Mouse (Mus musculus) intestine, embryonic 15.5 days (tissue): Measurements from ENCODE around the gene 9330161L09Rik. TPM values are rescaled to one million over a fixed set of nuclear protein-coding genes. Genes with fewer than 3 reads are reported as not detected.

Experiments
- ATAC-seq: fragments of 200-750 bp; cut with Nextera tagmentation; 2 replicates; pipeline ENCODE4 v1.8.0; 2017; ENCODE audit warnings: moderate TSS enrichment, moderate library complexity
- H3K27ac ChIP-seq: fragments of 300-500 bp; sonication (generic); 2 replicates; pipeline ENCODE4 v1.5.1; 2015; ENCODE audit warnings: mild to moderate bottlenecking, inconsistent platforms
- H3K27me3 ChIP-seq: fragments of 300-500 bp; sonication (generic); replicated peaks from 2 replicates; pipeline ENCODE4 v1.6.1; 2015; ENCODE audit warnings: inconsistent platforms
- H3K36me3 ChIP-seq: fragments of 300-500 bp; sonication (generic); 2 replicates; pipeline ENCODE4 v1.6.1; 2015; ENCODE audit warnings: inconsistent platforms
- H3K4me1 ChIP-seq: fragments of 300-500 bp; sonication (generic); replicated peaks from 2 replicates; pipeline ENCODE4 v1.6.1; 2015; ENCODE audit warnings: inconsistent platforms
- H3K4me2 ChIP-seq: fragments of 300-500 bp; sonication (generic); replicated peaks from 2 replicates; pipeline ENCODE4 v1.6.1; 2015; ENCODE audit warnings: mild to moderate bottlenecking, inconsistent platforms
- H3K4me3 ChIP-seq: fragments of 300-500 bp; sonication (generic); replicated peaks from 2 replicates; pipeline ENCODE4 v1.5.1; 2015; ENCODE audit warnings: inconsistent platforms
- H3K9ac ChIP-seq: fragments of 300-500 bp; sonication (generic); 2 replicates; pipeline ENCODE4 v1.6.1; 2015; ENCODE audit warnings: inconsistent platforms
- H3K9me3 ChIP-seq: fragments of 300-500 bp; sonication (generic); 2 replicates; pipeline ENCODE4 v1.6.1; 2016; ENCODE audit warnings: inconsistent platforms
- WGBS: fragments of 180-500 bp; shearing (Covaris S2); methylation state at CpG from one replicate; pipeline ENCODE4 v1.1.7; 2015; 5-methylcytosine and 5-hydroxymethylcytosine counted together
- polyA plus RNA-seq: library from polyadenylated mRNA; unstranded; fragments of >200 nt; fragmentation: Nextera tagmentation; extraction: Ambion mirVana; gene quantifications from 2 replicates; pipeline ENCODE4 v1.2.1, GENCODE M21; 2015

The 9330161L09Rik gene
- polyA plus RNA-seq, 1 experiment from 2014 or later = 0.48 TPM

DNA sequence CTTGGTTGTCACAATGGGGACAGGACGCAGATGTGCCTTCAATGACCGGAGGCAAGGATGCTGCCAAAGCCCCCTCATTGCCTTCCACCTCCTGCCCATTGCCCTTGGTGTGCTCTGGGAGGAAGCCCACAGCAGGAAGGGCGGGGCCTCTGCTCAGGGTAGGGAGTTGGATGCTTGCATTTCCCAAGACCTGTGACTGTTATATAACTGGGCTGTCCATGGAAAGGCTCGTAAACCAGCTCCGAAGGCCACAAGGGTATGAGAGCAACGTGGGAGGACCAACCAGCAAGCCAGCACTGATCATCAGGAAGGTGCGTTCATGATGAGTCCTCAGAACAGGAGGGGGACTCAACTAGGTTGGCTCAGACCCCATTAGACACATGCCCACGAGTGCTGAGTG is 46.8 kb downstream of the 9330161L09Rik start:
- H3K27me3 ChIP-seq = no peaks in the 10 kb centered on the region
- no peak overlapping the region for H3K4me2 ChIP-seq
- no peak overlapping the region for H3K4me3 ChIP-seq
- ATAC-seq = no peak
- no peaks in the 10 kb centered on the region for H3K4me1 ChIP-seq
- H3K9me3 ChIP-seq = no peaks in the 10 kb centered on the region
- H3K27ac ChIP-seq = no peak overlapping the region
- H3K9ac ChIP-seq = no peak overlapping the region
- 73% methylated on average over 8 of the region's 8 CpGs for WGBS
- H3K36me3 ChIP-seq = no peaks in the 10 kb centered on the region

DNA sequence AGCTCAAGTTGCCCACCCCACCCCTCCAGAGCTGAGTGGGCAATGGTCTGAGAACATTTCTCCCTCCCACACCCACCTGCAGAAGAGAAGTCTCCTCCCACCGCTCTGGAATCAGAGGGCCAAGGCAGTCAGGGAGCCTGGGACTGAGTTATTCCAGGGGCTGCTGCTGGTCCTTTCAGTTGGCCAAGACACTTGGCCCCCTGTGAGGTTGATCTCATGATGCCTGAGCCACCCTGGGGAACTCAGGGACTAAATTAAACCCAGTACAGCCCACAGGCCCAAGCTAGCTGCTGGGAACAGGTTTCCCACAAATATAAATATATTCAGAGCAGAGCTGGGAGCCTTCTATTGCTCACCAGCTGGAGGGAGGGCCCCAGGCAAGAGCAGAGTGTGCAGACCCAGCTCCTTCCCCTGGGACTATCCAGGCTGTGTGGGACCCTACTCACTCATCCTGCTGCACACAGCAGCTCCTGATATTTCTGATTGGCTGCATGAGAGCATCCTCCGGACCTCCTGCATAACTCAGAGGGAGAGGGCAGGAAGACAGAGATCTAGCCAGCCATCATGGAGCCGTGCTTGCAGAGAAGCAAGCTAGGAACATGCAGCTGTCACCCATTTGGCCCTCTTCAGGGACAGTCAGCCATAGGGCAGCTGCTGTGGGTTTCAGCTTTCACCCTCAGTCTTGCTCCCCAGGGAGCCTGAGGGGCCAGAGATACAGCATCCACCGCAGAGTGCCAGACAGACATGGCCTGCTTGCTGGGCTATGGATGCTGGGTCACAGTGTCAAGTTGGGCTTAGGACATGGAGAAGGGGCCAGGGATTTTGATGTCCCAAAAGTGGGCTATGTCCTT is 48.4 kb downstream of the 9330161L09Rik start:
- no peak overlapping the region for H3K9ac ChIP-seq
- no peak overlapping the region for H3K27ac ChIP-seq
- no peaks in the 10 kb centered on the region for H3K27me3 ChIP-seq
- no peaks in the 10 kb centered on the region for H3K4me1 ChIP-seq
- H3K9me3 ChIP-seq = no peaks in the 10 kb centered on the region
- H3K4me3 ChIP-seq = no peak overlapping the region
- no peaks in the 10 kb centered on the region for H3K36me3 ChIP-seq
- no peak for ATAC-seq
- H3K4me2 ChIP-seq = no peak overlapping the region
- WGBS = 46% methylated on average over 4 of the region's 4 CpGs

DNA sequence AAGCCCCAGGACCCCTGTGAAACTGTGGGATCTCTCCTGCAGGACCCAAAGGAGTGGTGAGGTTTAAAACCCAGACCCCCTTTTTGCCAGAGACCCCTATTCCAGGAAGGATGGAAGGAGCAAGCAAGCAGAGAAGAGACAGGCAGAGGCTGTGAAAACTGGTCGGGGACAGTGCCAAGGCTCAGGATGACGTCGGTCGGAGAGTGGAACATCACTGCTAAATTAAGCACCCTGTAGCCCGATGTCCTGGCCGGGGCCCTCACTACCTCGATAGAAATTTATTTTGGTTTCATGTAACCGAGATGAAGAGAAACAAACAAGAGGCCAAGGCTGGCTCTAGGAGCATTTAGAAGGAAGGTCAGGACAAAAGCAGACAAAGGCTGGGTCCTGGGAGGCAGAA is 49.4 kb downstream of the 9330161L09Rik start:
- no peaks in the 10 kb centered on the region for H3K27me3 ChIP-seq
- no peaks in the 10 kb centered on the region for H3K36me3 ChIP-seq
- H3K9me3 ChIP-seq = no peaks in the 10 kb centered on the region
- ATAC-seq = no peak
- no peak overlapping the region for H3K4me2 ChIP-seq
- no peak overlapping the region for H3K27ac ChIP-seq
- no peaks in the 10 kb centered on the region for H3K4me1 ChIP-seq
- H3K9ac ChIP-seq = no peak overlapping the region
- 81% methylated on average over 8 of the region's 8 CpGs for WGBS
- H3K4me3 ChIP-seq = no peak overlapping the region

Other genes starting within 250 kb of the 9330161L09Rik start
- gene Prima1, start 165.7 kb downstream of the 9330161L09Rik start, polyA plus RNA-seq = 1.1 and 1.4 TPM in 2 replicates
- 0.13 TPM in 1 of 2 replicates, not detected in the other for gene Fam181a, start 96.8 kb downstream of the 9330161L09Rik start, polyA plus RNA-seq
- 16.5 and 17.9 TPM in 2 replicates for gene Asb2, start 51.8 kb downstream of the 9330161L09Rik start, polyA plus RNA-seq
- 5.6 and 6.6 TPM in 2 replicates for gene Otub2, start 19.1 kb downstream of the 9330161L09Rik start, polyA plus RNA-seq
- 90.6 and 99.4 TPM in 2 replicates for gene Ddx24, start 18.0 kb upstream of the 9330161L09Rik start, polyA plus RNA-seq
- 45.6 and 48.8 TPM in 2 replicates for gene Ifi27, start 26.4 kb upstream of the 9330161L09Rik start, polyA plus RNA-seq
- gene Ifi27l2a, start 35.9 kb upstream of the 9330161L09Rik start, polyA plus RNA-seq = 19.2 and 20.8 TPM in 2 replicates
- 25.4 and 30.5 TPM in 2 replicates for gene Ifi27l2b, start 49.4 kb upstream of the 9330161L09Rik start, polyA plus RNA-seq
- gene Ppp4r4, start 124.5 kb upstream of the 9330161L09Rik start, polyA plus RNA-seq = 1.2 and 1.3 TPM in 2 replicates
- gene Serpina10, start 223.6 kb upstream of the 9330161L09Rik start, polyA plus RNA-seq = 1.8 and 2.3 TPM in 2 replicates
- gene Serpina6, start 249.4 kb upstream of the 9330161L09Rik start, polyA plus RNA-seq = 96.8 and 146 TPM in 2 replicates